Mouse (Mus musculus): ENCODE measurements around the gene Itgb2l. TPM values are rescaled to one million over a fixed set of nuclear protein-coding genes. Genes with fewer than 3 reads are reported as not detected.
"Not testable (repeated sequence)": the region's sequence is repeated elsewhere in the genome, so short reads cannot be mapped to it uniquely, and the experiment has no call there.

The Itgb2l gene
- polyA plus RNA-seq, 1 experiment from 2014 or later, result not detected

DNA sequence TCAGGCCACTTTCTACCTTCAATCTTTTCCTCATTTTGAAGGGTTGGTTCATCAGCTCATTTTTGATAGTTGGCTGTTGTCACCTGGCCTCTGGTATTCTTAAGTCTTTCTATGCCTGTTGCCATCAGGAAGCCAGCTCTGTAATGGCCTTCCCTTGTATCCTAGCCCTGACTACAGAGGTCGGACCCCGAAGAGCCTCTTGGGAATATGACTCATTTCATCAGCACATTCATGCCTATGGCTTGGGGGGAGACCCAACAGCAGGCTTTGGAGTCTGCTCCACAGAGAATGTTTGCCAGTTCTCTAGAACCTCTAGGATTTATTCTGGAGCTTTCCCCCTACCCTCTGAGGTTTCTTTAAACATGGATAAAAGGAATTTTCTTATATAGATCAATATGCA is 15.9 kb upstream of the Itgb2l start:
- H3K27ac ChIP-seq, result no peak overlapping the region
- no peak overlapping the region for H3K4me2 ChIP-seq (replicated peaks)
- no peaks in the 10 kb centered on the region for H3K4me1 ChIP-seq
- no peak overlapping the region for H3K9ac ChIP-seq
- H3K27me3 ChIP-seq, result peaks cover 3% of the 10 kb centered on the region; the same call in 1 of the 2 replicates
- H3K9me3 ChIP-seq, result no peaks in the 10 kb centered on the region
- no peaks in the 10 kb centered on the region for H3K36me3 ChIP-seq
- 87% methylated on average over 2 of the region's 2 CpGs for WGBS
- H3K4me3 ChIP-seq, result no peak overlapping the region
- no peak for ATAC-seq (ENCODE audit: low FRiP score, low read depth)

DNA sequence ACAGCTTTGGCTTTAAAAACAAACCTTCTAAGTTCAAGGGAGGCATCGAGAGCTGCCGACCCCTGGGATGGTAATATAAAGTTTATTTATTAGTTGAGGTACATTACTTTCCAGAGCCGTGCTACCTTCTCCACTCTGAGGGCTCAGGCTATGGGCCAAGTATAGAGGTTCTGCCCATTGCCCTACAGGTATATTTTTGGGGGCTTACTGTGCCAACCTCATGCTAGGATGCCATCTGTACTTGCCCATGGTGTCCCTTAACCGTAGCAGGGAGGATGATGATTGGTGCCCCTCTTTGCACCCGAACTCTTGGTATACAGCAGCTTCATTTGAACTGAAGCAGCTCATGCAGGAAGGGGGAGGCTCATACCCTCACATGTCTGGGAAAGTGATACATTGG is 14.2 kb upstream of the Itgb2l start:
- no peaks in the 10 kb centered on the region; the same call in 1 of the 2 replicates for H3K27me3 ChIP-seq
- peaks cover 2% of the 10 kb centered on the region; the same call in 1 of the 2 replicates for H3K4me1 ChIP-seq
- H3K4me2 ChIP-seq (replicated peaks), result no peak overlapping the region
- H3K9me3 ChIP-seq, result no peaks in the 10 kb centered on the region
- no peak overlapping the region for H3K27ac ChIP-seq
- ATAC-seq (ENCODE audit: low FRiP score, low read depth), result no peak
- no peak overlapping the region for H3K9ac ChIP-seq
- no peaks in the 10 kb centered on the region for H3K36me3 ChIP-seq
- no peak overlapping the region for H3K4me3 ChIP-seq
- WGBS, result 72% methylated on average over 5 of the region's 5 CpGs

GRCm38 (mm10) chr16:96454086-96454485 is 10.7 kb upstream of the Itgb2l start:
- no peaks in the 10 kb centered on the region for H3K36me3 ChIP-seq
- H3K27me3 ChIP-seq, result no peaks in the 10 kb centered on the region
- no peaks in the 10 kb centered on the region for H3K9me3 ChIP-seq
- peaks cover 8% of the 10 kb centered on the region; the same call in 1 of the 2 replicates for H3K4me1 ChIP-seq
- no peak overlapping the region for H3K4me2 ChIP-seq (replicated peaks)
- H3K4me3 ChIP-seq, result no peak overlapping the region
- ATAC-seq (ENCODE audit: low FRiP score, low read depth), result no peak
- no peak overlapping the region for H3K27ac ChIP-seq
- H3K9ac ChIP-seq, result no peak overlapping the region

DNA sequence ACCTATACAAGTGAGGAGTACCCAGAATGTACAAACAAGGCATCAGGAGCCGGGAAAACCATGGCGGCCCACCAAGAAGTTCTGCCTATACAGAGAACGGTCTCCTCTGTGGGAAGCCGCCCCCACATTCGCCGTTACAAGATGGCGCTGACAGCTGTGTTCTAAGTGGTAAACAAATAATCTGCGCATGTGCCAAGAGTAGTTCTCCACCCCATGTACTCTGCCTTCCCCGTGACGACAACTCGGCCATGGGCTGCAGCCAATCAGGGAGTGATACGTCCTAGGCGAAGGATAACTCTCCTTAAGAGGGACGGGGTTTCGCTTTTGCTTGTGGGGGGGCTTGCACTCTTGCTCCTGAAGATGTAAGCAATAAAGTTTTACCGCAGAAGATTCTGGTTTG is 7.5 kb upstream of the Itgb2l start:
- not testable (repeated sequence) for H3K9ac ChIP-seq; H3K36me3 ChIP-seq; H3K27ac ChIP-seq; H3K9me3 ChIP-seq; H3K4me2 ChIP-seq (replicated peaks); H3K4me1 ChIP-seq; ATAC-seq (ENCODE audit: low FRiP score, low read depth); H3K27me3 ChIP-seq; H3K4me3 ChIP-seq
- WGBS, result 96% methylated on average over 16 of the region's 16 CpGs

DNA sequence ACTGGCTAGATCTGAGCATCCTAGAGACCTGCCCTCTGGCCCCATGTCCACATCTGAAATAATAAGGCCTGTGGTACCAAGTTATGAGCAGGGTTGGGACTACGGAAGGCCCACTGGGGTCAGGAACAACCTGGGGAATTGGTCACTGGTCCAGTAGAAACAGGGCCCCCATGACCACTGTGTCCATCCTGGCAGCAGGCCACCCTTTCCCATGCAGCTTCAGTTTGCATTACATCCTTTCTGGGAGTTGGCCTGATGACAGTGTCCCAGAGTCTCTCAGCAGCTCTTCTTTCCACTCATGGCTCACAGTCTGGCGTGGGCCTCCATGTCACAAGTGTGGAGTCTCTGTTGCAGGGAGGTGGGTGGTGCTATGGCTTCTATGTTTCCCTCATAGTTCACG is 1.6 kb downstream of the Itgb2l start:
- no peaks in the 10 kb centered on the region for H3K36me3 ChIP-seq
- no peak overlapping the region for H3K9ac ChIP-seq
- 87% methylated on average over 3 of the region's 3 CpGs for WGBS
- no peak for ATAC-seq (ENCODE audit: low FRiP score, low read depth)
- H3K4me1 ChIP-seq, result peaks cover 24% of the 10 kb centered on the region
- no peaks in the 10 kb centered on the region for H3K9me3 ChIP-seq
- H3K4me3 ChIP-seq, result no peak overlapping the region
- H3K27ac ChIP-seq, result no peak overlapping the region
- H3K4me2 ChIP-seq (replicated peaks), result no peak overlapping the region
- H3K27me3 ChIP-seq, result no peaks in the 10 kb centered on the region

GRCm38 (mm10) chr16:96440871-96441270 is 2.5 kb downstream of the Itgb2l start:
- Histone ChIP-seq H3K9me3 (no peaks in the 10 kb centered on the region), H3K4me1 (peaks cover 24% of the 10 kb centered on the region), H3K4me2 (replicated peaks) (no peak overlapping the region), H3K36me3 (no peaks in the 10 kb centered on the region), H3K9ac (no peak overlapping the region), H3K27me3 (no peaks in the 10 kb centered on the region), H3K4me3 (no peak overlapping the region), H3K27ac (no peak overlapping the region)
- no peak for ATAC-seq (ENCODE audit: low FRiP score, low read depth)
- WGBS, result 89% methylated on average over 8 of the region's 8 CpGs

GRCm38 (mm10) chr16:96439682-96440081 is 3.7 kb downstream of the Itgb2l start:
- H3K4me2 ChIP-seq (replicated peaks), result no peak overlapping the region
- ATAC-seq (ENCODE audit: low FRiP score, low read depth), result no peak
- H3K9me3 ChIP-seq, result no peaks in the 10 kb centered on the region
- no peaks in the 10 kb centered on the region for H3K36me3 ChIP-seq
- H3K9ac ChIP-seq, result no peak overlapping the region
- H3K4me1 ChIP-seq, result peaks cover 24% of the 10 kb centered on the region
- peak overlapping the region; percentile 11; the same call in 1 of the 2 replicates for H3K27ac ChIP-seq
- no peaks in the 10 kb centered on the region for H3K27me3 ChIP-seq
- no peak overlapping the region for H3K4me3 ChIP-seq
- WGBS, result 44% methylated on average over 4 of the region's 4 CpGs

DNA sequence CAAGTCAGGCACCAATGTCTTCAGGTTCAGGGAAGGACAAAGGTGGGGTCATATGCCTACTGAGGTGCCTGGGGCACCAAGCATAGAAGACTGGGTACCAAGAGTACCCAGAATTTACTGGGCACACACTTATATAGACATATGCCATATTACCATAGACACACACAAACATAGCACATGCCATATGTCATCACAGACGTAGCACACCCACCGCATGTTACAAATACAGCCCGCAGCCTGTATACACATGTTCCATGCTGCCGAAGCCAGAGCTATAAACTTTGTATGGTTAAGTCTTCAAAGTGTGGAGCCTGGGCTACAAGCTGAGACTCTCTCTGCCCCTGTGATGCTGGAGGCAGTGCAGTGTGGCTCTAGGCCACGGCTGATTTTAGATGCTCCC is 4.5 kb downstream of the Itgb2l start:
- H3K9me3 ChIP-seq, result no peaks in the 10 kb centered on the region
- H3K4me1 ChIP-seq, result peaks cover 24% of the 10 kb centered on the region
- H3K27me3 ChIP-seq, result no peaks in the 10 kb centered on the region
- 70% methylated on average over 5 of the region's 5 CpGs for WGBS
- no peak for ATAC-seq (ENCODE audit: low FRiP score, low read depth)
- H3K27ac ChIP-seq, result no peak overlapping the region
- no peaks in the 10 kb centered on the region for H3K36me3 ChIP-seq
- no peak overlapping the region for H3K4me2 ChIP-seq (replicated peaks)
- no peak overlapping the region for H3K4me3 ChIP-seq
- no peak overlapping the region for H3K9ac ChIP-seq

GRCm38 (mm10) chr16:96434024-96434785 is 9.2 kb downstream of the Itgb2l start:
- ATAC-seq (ENCODE audit: low FRiP score, low read depth), result no peak
- H3K27ac ChIP-seq, result no peak overlapping the region
- no peak overlapping the region for H3K4me2 ChIP-seq (replicated peaks)
- H3K36me3 ChIP-seq, result no peaks in the 10 kb centered on the region
- H3K9ac ChIP-seq, result no peak overlapping the region
- H3K4me1 ChIP-seq, result peaks cover 12% of the 10 kb centered on the region
- 79% methylated on average over 3 of the region's 3 CpGs for WGBS
- H3K4me3 ChIP-seq, result no peak overlapping the region
- no peaks in the 10 kb centered on the region for H3K27me3 ChIP-seq
- no peaks in the 10 kb centered on the region for H3K9me3 ChIP-seq

DNA sequence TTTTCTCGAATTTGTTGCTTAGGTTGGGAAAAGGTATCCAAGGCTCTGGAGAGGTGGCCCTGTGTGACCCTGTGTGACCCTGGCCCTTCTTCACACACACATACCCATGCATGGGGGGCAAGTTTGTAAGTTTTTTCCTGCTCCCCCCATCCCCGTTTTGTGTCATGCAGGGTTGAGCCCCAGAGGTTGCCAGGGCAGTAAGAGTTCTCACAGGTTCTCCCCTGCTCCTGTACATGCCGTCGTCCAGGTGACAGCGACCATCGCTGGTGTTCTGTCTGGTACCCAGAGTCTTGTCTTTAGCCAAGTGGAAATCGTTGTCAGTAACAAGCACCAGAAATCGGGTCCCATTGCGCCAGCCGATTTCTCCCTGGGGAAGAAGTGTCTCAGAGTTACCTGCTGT is 10.2 kb downstream of the Itgb2l start:
- no peaks in the 10 kb centered on the region for H3K36me3 ChIP-seq
- H3K4me1 ChIP-seq, result peaks cover 7% of the 10 kb centered on the region
- WGBS, result 85% methylated on average over 10 of the region's 10 CpGs
- no peaks in the 10 kb centered on the region for H3K27me3 ChIP-seq
- no peak overlapping the region for H3K9ac ChIP-seq
- no peak overlapping the region for H3K27ac ChIP-seq
- ATAC-seq (ENCODE audit: low FRiP score, low read depth), result no peak
- H3K4me3 ChIP-seq, result no peak overlapping the region
- no peak overlapping the region for H3K4me2 ChIP-seq (replicated peaks)
- H3K9me3 ChIP-seq, result no peaks in the 10 kb centered on the region

- H3K9ac ChIP-seq, result no peak overlapping the region
- H3K9me3 ChIP-seq, result no peaks in the 10 kb centered on the region
- ATAC-seq (ENCODE audit: low FRiP score, low read depth), result no peak
- no peaks in the 10 kb centered on the region for H3K36me3 ChIP-seq
- no peak overlapping the region for H3K4me2 ChIP-seq (replicated peaks)
- no peak overlapping the region for H3K4me3 ChIP-seq
- H3K27ac ChIP-seq, result no peak overlapping the region
- 69% methylated on average over 3 of the region's 3 CpGs for WGBS
- H3K27me3 ChIP-seq, result no peaks in the 10 kb centered on the region
- no peaks in the 10 kb centered on the region for H3K4me1 ChIP-seq
Observed at GRCm38 (mm10) chr16:96429046-96429445, 14.4 kb downstream of the Itgb2l start.

- H3K9ac ChIP-seq, result no peak overlapping the region
- H3K27me3 ChIP-seq, result no peaks in the 10 kb centered on the region
- H3K4me3 ChIP-seq, result no peak overlapping the region
- ATAC-seq (ENCODE audit: low FRiP score, low read depth), result no peak
- H3K4me1 ChIP-seq, result no peaks in the 10 kb centered on the region
- no peaks in the 10 kb centered on the region for H3K9me3 ChIP-seq
- no peak overlapping the region for H3K27ac ChIP-seq
- WGBS, result 83% methylated on average over 7 of the region's 7 CpGs
- no peak overlapping the region for H3K4me2 ChIP-seq (replicated peaks)
- H3K36me3 ChIP-seq, result no peaks in the 10 kb centered on the region
Observed at GRCm38 (mm10) chr16:96426671-96427070, 16.7 kb downstream of the Itgb2l start.

GRCm38 (mm10) chr16:96425044-96425443 is 18.4 kb downstream of the Itgb2l start:
- Histone ChIP-seq H3K4me3 (no peak overlapping the region), H3K4me2 (replicated peaks) (no peak overlapping the region), H3K9ac (no peak overlapping the region), H3K9me3 (no peaks in the 10 kb centered on the region), H3K36me3 (no peaks in the 10 kb centered on the region), H3K4me1 (no peaks in the 10 kb centered on the region), H3K27me3 (no peaks in the 10 kb centered on the region), H3K27ac (no peak overlapping the region)
- 87% methylated on average over 2 of the region's 2 CpGs for WGBS
- no peak for ATAC-seq (ENCODE audit: low FRiP score, low read depth)
